Mouse (Mus musculus): Measurements from ENCODE around the gene 1810062G17Rik. TPM values are rescaled to one million over a fixed set of nuclear protein-coding genes. Genes with fewer than 3 reads are reported as not detected.
A peak's percentile ranks its signal among the peaks of the same experiment; 100 is the strongest.

Gene 1810062G17Rik
- polyA plus RNA-seq, 2 experiments: 2.0 TPM

DNA sequence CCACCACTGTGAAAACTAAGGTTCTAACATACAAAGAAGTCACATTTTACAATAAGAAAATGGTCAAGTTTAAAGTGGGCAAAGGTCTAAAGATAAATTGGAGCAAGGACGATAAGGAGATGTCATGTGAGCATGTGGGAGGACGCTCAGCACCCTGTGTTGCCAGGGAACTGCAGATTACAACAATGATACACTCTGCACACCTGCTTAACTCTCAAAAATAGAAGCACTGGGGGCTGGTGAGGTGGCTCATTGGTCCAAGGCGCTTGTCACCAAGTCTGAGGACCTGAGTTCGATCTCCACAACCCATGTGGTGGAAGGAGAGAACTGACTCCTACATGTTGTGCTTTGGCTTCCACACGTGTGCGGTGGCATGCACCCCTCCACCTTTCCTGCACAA is 35.8 kb downstream of the 1810062G17Rik start:
- Histone ChIP-seq H3K4me2 (replicated peaks; ENCODE audit: low read depth, low read length, severe bottlenecking) (no peak overlapping the region), H3K4me1 (ENCODE audit: control insufficient read depth, insufficient read depth, low read length) (no peaks in the 10 kb centered on the region), H3K27ac (replicated peaks; ENCODE audit: low read depth, low read length) (no peak overlapping the region), H3K9ac (ENCODE audit: low read depth, low read length, severe bottlenecking) (no peak overlapping the region), H3K9me3 (ENCODE audit: control insufficient read depth, low read length) (no peaks in the 10 kb centered on the region), H3K4me3 (replicated peaks; ENCODE audit: low read length) (no peak overlapping the region), H3K36me3 (ENCODE audit: control insufficient read depth, insufficient read depth, low read length) (no peaks in the 10 kb centered on the region), H3K27me3 (ENCODE audit: control insufficient read depth, insufficient read depth, low read length) (no peaks in the 10 kb centered on the region)
- ATAC-seq (ENCODE audit: low FRiP score, low read depth): no peak
- TF ChIP-seq POLR2A (IDR thresholded peaks at IDR 0.05; ENCODE audit: borderline replicate concordance, extremely low read depth, insufficient read depth, insufficient read length): no peak
- no peak for DNase-seq (ENCODE audit: low spot score)
- WGBS: 85% methylated on average over 6 of the region's 6 CpGs

DNA sequence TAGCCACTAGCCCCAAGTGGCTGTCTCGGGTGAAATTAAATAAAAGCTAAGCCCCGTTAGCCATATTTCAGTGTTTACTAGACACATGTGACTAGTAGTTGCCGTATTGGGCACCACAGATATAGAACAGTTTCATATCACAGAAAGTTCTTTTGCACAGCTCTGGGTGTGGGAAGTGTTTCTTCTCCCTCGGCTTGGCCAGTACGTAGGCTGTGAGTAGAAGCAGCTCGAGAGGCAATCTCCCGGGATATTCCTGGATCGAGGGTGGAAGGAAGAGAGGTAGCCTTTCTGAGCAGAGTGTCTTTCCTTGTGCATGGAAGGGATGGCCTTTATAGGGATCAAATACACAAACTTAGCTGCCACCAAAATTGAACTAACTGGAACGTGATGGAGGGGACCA is 40.5 kb downstream of the 1810062G17Rik start:
- TF ChIP-seq POLR2A (IDR thresholded peaks at IDR 0.05; ENCODE audit: borderline replicate concordance, extremely low read depth, insufficient read depth, insufficient read length): no peak
- 80% methylated on average over 9 of the region's 9 CpGs for WGBS
- 0 out of 2 replicates have a peak, but pooled peaks cover 3% of the 10 kb centered on the region for H3K4me1 ChIP-seq (ENCODE audit: control insufficient read depth, insufficient read depth, low read length)

DNA sequence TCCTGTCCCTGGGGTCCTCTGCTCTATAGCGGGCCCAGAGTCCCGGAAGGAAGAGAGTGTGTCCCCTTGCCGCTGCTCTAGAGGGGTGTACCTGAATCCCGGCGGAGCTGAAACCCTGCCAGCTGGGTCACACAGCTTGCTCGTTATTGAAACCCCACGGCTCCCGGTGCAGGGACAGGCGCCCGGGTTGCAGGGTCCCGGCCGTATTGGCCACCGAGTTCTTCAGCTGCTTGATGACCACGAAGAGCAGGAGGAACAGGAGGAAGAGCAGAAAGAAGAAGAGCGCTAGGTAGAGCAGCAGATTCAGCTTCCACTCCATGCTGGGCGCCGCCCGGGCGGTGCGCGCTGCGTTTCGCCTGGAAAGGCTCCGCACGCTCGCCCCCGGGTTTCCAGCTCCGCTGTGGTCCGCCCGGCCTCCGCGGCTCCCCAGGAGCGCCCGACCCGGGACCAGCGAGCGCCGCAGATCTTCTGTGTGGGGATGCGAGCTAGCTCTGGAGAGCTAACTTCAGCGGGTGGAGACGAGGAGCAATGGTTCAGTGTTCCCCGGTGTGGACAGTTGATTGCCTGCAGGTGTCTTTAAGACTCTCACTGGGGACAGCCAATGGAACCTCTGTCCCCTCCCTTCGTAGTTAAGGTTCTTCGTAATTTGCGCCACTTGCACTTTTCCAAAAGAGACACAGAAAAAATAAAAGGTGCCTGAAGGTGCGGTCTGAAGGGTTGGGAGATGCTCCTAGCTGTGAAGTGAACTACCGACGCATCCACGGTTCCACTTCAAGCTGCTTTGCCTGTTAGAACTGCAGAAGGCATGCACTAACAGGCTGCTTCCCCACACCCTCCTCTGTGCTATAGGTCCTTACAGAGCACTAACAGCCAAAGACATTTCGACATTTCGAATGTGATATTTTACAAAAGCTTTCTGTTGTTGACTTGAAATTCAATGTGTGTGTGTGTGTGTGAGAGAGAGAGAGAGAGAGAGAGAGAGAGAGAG is 45.6 kb downstream of the 1810062G17Rik start, which contains the start of gene Gm11549:
Gene Gm11549, minus strand, starts transcription at position 741 of the 988 bp plus-strand sequence.
- TF ChIP-seq POLR2A (IDR thresholded peaks at IDR 0.05; ENCODE audit: borderline replicate concordance, extremely low read depth, insufficient read depth, insufficient read length): no peak
- H3K27ac ChIP-seq (replicated peaks; ENCODE audit: low read depth, low read length): no peak within 1 kb of the TSS
- H3K27me3 ChIP-seq (ENCODE audit: control insufficient read depth, insufficient read depth, low read length): peaks cover 39% of the 10 kb centered on the region; the same call in 1 of the 2 replicates
- peak within 1 kb of the TSS; percentile 85 for H3K4me2 ChIP-seq (replicated peaks; ENCODE audit: low read depth, low read length, severe bottlenecking)
- peaks cover 7% of the 10 kb centered on the region; the same call in 1 of the 2 replicates for H3K4me1 ChIP-seq (ENCODE audit: control insufficient read depth, insufficient read depth, low read length)
- no peaks in the 10 kb centered on the region for H3K36me3 ChIP-seq (ENCODE audit: control insufficient read depth, insufficient read depth, low read length)
- peak; percentile 13 for DNase-seq (ENCODE audit: low spot score)
- WGBS: 1% methylated on average over 49 of the region's 51 CpGs
- peak within 1 kb of the TSS; percentile 43 for H3K4me3 ChIP-seq (replicated peaks; ENCODE audit: low read length)
- no peaks in the 10 kb centered on the region for H3K9me3 ChIP-seq (ENCODE audit: control insufficient read depth, low read length)
- H3K9ac ChIP-seq (ENCODE audit: low read depth, low read length, severe bottlenecking): peak within 1 kb of the TSS; percentile 50
- ATAC-seq (ENCODE audit: low FRiP score, low read depth): 0 out of 2 replicates have a peak, but pooled peaks have one; percentile 41

More for the DNA sequence above, 40.5 kb downstream of the 1810062G17Rik start:
- no peak for DNase-seq (ENCODE audit: low spot score)
- Histone ChIP-seq H3K36me3 (ENCODE audit: control insufficient read depth, insufficient read depth, low read length) (no peaks in the 10 kb centered on the region), H3K9me3 (ENCODE audit: control insufficient read depth, low read length) (no peaks in the 10 kb centered on the region), H3K4me3 (replicated peaks; ENCODE audit: low read length) (no peak overlapping the region), H3K4me2 (replicated peaks; ENCODE audit: low read depth, low read length, severe bottlenecking) (no peak overlapping the region), H3K27ac (replicated peaks; ENCODE audit: low read depth, low read length) (no peak overlapping the region), H3K27me3 (ENCODE audit: control insufficient read depth, insufficient read depth, low read length) (peaks cover 20% of the 10 kb centered on the region; the same call in 1 of the 2 replicates), H3K9ac (ENCODE audit: low read depth, low read length, severe bottlenecking) (no peak overlapping the region)
- no peak for ATAC-seq (ENCODE audit: low FRiP score, low read depth)

- H3K4me2 ChIP-seq (replicated peaks; ENCODE audit: low read depth, low read length, severe bottlenecking): no peak overlapping the region
- 8% methylated on average over 4 of the region's 4 CpGs for WGBS
- H3K4me1 ChIP-seq (ENCODE audit: control insufficient read depth, insufficient read depth, low read length): peaks cover 7% of the 10 kb centered on the region; the same call in 1 of the 2 replicates
- no peak overlapping the region for H3K4me3 ChIP-seq (replicated peaks; ENCODE audit: low read length)
- no peaks in the 10 kb centered on the region for H3K9me3 ChIP-seq (ENCODE audit: control insufficient read depth, low read length)
- no peak for DNase-seq (ENCODE audit: low spot score)
- H3K27me3 ChIP-seq (ENCODE audit: control insufficient read depth, insufficient read depth, low read length): peaks cover 39% of the 10 kb centered on the region; the same call in 1 of the 2 replicates
- H3K36me3 ChIP-seq (ENCODE audit: control insufficient read depth, insufficient read depth, low read length): no peaks in the 10 kb centered on the region
- no peak overlapping the region for H3K9ac ChIP-seq (ENCODE audit: low read depth, low read length, severe bottlenecking)
- no peak overlapping the region for H3K27ac ChIP-seq (replicated peaks; ENCODE audit: low read depth, low read length)
- no peak for TF ChIP-seq POLR2A (IDR thresholded peaks at IDR 0.05; ENCODE audit: borderline replicate concordance, extremely low read depth, insufficient read depth, insufficient read length)
- ATAC-seq (ENCODE audit: low FRiP score, low read depth): no peak
These were observed 46.4 kb downstream of the 1810062G17Rik start for GRCm38 (mm10) chr3:36522137-36522536.

DNA sequence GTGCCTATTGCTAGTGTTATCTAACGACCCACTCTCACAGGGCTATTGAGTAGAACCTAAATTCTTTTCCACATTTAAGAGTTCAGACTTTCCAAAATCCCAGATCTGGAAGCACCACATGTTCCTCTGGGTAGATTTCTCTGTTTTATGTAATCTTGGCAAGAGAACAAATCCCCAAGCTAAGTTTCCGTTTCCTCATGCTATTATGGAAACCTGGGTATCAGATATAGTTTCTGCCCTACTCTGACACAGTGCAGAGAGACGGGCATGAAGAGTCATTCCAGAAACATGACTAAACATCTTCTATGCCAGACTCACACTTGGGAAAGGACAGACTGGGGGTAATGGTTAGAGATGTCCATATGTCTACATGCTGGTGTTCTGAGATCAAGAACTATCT is 48.7 kb downstream of the 1810062G17Rik start:
- Histone ChIP-seq H3K9ac (ENCODE audit: low read depth, low read length, severe bottlenecking) (no peak overlapping the region), H3K4me3 (replicated peaks; ENCODE audit: low read length) (no peak overlapping the region), H3K27me3 (ENCODE audit: control insufficient read depth, insufficient read depth, low read length) (peaks cover 36% of the 10 kb centered on the region; the same call in 1 of the 2 replicates), H3K4me2 (replicated peaks; ENCODE audit: low read depth, low read length, severe bottlenecking) (no peak overlapping the region), H3K36me3 (ENCODE audit: control insufficient read depth, insufficient read depth, low read length) (no peaks in the 10 kb centered on the region), H3K9me3 (ENCODE audit: control insufficient read depth, low read length) (no peaks in the 10 kb centered on the region), H3K4me1 (ENCODE audit: control insufficient read depth, insufficient read depth, low read length) (peaks cover 7% of the 10 kb centered on the region; the same call in 1 of the 2 replicates), H3K27ac (replicated peaks; ENCODE audit: low read depth, low read length) (no peak overlapping the region)
- ATAC-seq (ENCODE audit: low FRiP score, low read depth) (no peak), DNase-seq (ENCODE audit: low spot score) (no peak)
- 57% methylated on average over 3 of the region's 3 CpGs for WGBS
- no peak for TF ChIP-seq POLR2A (IDR thresholded peaks at IDR 0.05; ENCODE audit: borderline replicate concordance, extremely low read depth, insufficient read depth, insufficient read length)

Measured in limb, embryonic 14.5 days (tissue).